Mouse (Mus musculus): ENCODE results near the gene Gm12695. TPM values are rescaled to one million over a fixed set of nuclear protein-coding genes. Genes with fewer than 3 reads are reported as not detected.

Gm12695 gene
- polyA plus RNA-seq, 1 experiment: not detected

GRCm38 (mm10) chr4:96789905-96790304 is 4.9 kb upstream of the Gm12695 start:
- H3K27ac ChIP-seq (ENCODE audit: insufficient read depth, low read length): no peak overlapping the region
- no peaks in the 10 kb centered on the region for H3K36me3 ChIP-seq (ENCODE audit: control insufficient read depth, insufficient read depth, low read length)
- no peaks in the 10 kb centered on the region for H3K4me1 ChIP-seq (ENCODE audit: control insufficient read depth, insufficient read depth, insufficient read length)
- DNase-seq (ENCODE audit: low read depth in 1 of 2, low spot score in 2 of 2): no peak
- TF ChIP-seq CTCF (IDR thresholded peaks at IDR 0.05; ENCODE audit: extremely low read depth, insufficient read depth, insufficient read length, insufficient replicate concordance) (no peak), POLR2A (IDR thresholded peaks at IDR 0.05; ENCODE audit: low read depth, low read length) (no peak)
- 61% methylated on average over 3 of the region's 3 CpGs for WGBS
- no peak overlapping the region for H3K4me3 ChIP-seq (ENCODE audit: extremely low read depth, insufficient read depth, insufficient read length)
- H3K27me3 ChIP-seq (ENCODE audit: control insufficient read depth, insufficient read depth, low read length): no peaks in the 10 kb centered on the region

GRCm38 (mm10) chr4:96786610-96787009 is 1.6 kb upstream of the Gm12695 start:
- Histone ChIP-seq H3K4me3 (ENCODE audit: extremely low read depth, insufficient read depth, insufficient read length) (no peak overlapping the region), H3K36me3 (ENCODE audit: control insufficient read depth, insufficient read depth, low read length) (no peaks in the 10 kb centered on the region), H3K27me3 (ENCODE audit: control insufficient read depth, insufficient read depth, low read length) (no peaks in the 10 kb centered on the region), H3K27ac (ENCODE audit: insufficient read depth, low read length) (no peak overlapping the region), H3K4me1 (ENCODE audit: control insufficient read depth, insufficient read depth, insufficient read length) (no peaks in the 10 kb centered on the region)
- no peak for TF ChIP-seq CTCF (IDR thresholded peaks at IDR 0.05; ENCODE audit: extremely low read depth, insufficient read depth, insufficient read length, insufficient replicate concordance)
- no peak for TF ChIP-seq POLR2A (IDR thresholded peaks at IDR 0.05; ENCODE audit: low read depth, low read length)
- no peak for DNase-seq (ENCODE audit: low read depth in 1 of 2, low spot score in 2 of 2)
- WGBS: 23% methylated on average over 7 of the region's 7 CpGs

GRCm38 (mm10) chr4:96772966-96773566 is 11.9 kb downstream of the Gm12695 start:
- no peak for DNase-seq (ENCODE audit: low read depth in 1 of 2, low spot score in 2 of 2)
- TF ChIP-seq CTCF (IDR thresholded peaks at IDR 0.05; ENCODE audit: extremely low read depth, insufficient read depth, insufficient read length, insufficient replicate concordance) (no peak), POLR2A (IDR thresholded peaks at IDR 0.05; ENCODE audit: low read depth, low read length) (no peak)
- H3K4me1 ChIP-seq (ENCODE audit: control insufficient read depth, insufficient read depth, insufficient read length): no peaks in the 10 kb centered on the region
- no peaks in the 10 kb centered on the region for H3K27me3 ChIP-seq (ENCODE audit: control insufficient read depth, insufficient read depth, low read length)
- H3K4me3 ChIP-seq (ENCODE audit: extremely low read depth, insufficient read depth, insufficient read length): no peak overlapping the region
- 82% methylated on average over 3 of the region's 3 CpGs for WGBS
- no peak overlapping the region for H3K27ac ChIP-seq (ENCODE audit: insufficient read depth, low read length)
- no peaks in the 10 kb centered on the region for H3K36me3 ChIP-seq (ENCODE audit: control insufficient read depth, insufficient read depth, low read length)

GRCm38 (mm10) chr4:96766396-96766998 is 18.5 kb downstream of the Gm12695 start:
- WGBS: 58% methylated on average over 2 of the region's 2 CpGs
- H3K27me3 ChIP-seq (ENCODE audit: control insufficient read depth, insufficient read depth, low read length): no peaks in the 10 kb centered on the region
- DNase-seq (ENCODE audit: low read depth in 1 of 2, low spot score in 2 of 2): no peak
- H3K27ac ChIP-seq (ENCODE audit: insufficient read depth, low read length): no peak overlapping the region
- no peak overlapping the region for H3K4me3 ChIP-seq (ENCODE audit: extremely low read depth, insufficient read depth, insufficient read length)
- TF ChIP-seq POLR2A (IDR thresholded peaks at IDR 0.05; ENCODE audit: low read depth, low read length): no peak
- no peak for TF ChIP-seq CTCF (IDR thresholded peaks at IDR 0.05; ENCODE audit: extremely low read depth, insufficient read depth, insufficient read length, insufficient replicate concordance)
- H3K36me3 ChIP-seq (ENCODE audit: control insufficient read depth, insufficient read depth, low read length): no peaks in the 10 kb centered on the region
- no peaks in the 10 kb centered on the region for H3K4me1 ChIP-seq (ENCODE audit: control insufficient read depth, insufficient read depth, insufficient read length)

GRCm38 (mm10) chr4:96751953-96752352 is 33.0 kb downstream of the Gm12695 start:
- 21% methylated on average over 1 of the region's 1 CpGs for WGBS
- TF ChIP-seq POLR2A (IDR thresholded peaks at IDR 0.05; ENCODE audit: low read depth, low read length) (no peak), CTCF (IDR thresholded peaks at IDR 0.05; ENCODE audit: extremely low read depth, insufficient read depth, insufficient read length, insufficient replicate concordance) (no peak)

GRCm38 (mm10) chr4:96740472-96740871 is 44.5 kb downstream of the Gm12695 start:
- WGBS: 86% methylated on average over 3 of the region's 3 CpGs

More at GRCm38 (mm10) chr4:96751953-96752352, 33.0 kb downstream of the Gm12695 start:
- no peaks in the 10 kb centered on the region for H3K36me3 ChIP-seq (ENCODE audit: control insufficient read depth, insufficient read depth, low read length)
- H3K4me1 ChIP-seq (ENCODE audit: control insufficient read depth, insufficient read depth, insufficient read length): no peaks in the 10 kb centered on the region
- no peaks in the 10 kb centered on the region for H3K27me3 ChIP-seq (ENCODE audit: control insufficient read depth, insufficient read depth, low read length)
- no peak overlapping the region for H3K4me3 ChIP-seq (ENCODE audit: extremely low read depth, insufficient read depth, insufficient read length)
- no peak for DNase-seq (ENCODE audit: low read depth in 1 of 2, low spot score in 2 of 2)
- H3K27ac ChIP-seq (ENCODE audit: insufficient read depth, low read length): no peak overlapping the region

GRCm38 (mm10) chr4:96729256-96729655 is 55.7 kb downstream of the Gm12695 start:
- WGBS: 73% methylated on average over 4 of the region's 4 CpGs
- Histone ChIP-seq H3K27ac (ENCODE audit: insufficient read depth, low read length) (no peak overlapping the region), H3K4me3 (ENCODE audit: extremely low read depth, insufficient read depth, insufficient read length) (no peak overlapping the region), H3K36me3 (ENCODE audit: control insufficient read depth, insufficient read depth, low read length) (no peaks in the 10 kb centered on the region), H3K27me3 (ENCODE audit: control insufficient read depth, insufficient read depth, low read length) (no peaks in the 10 kb centered on the region), H3K4me1 (ENCODE audit: control insufficient read depth, insufficient read depth, insufficient read length) (no peaks in the 10 kb centered on the region)
- no peak for DNase-seq (ENCODE audit: low read depth in 1 of 2, low spot score in 2 of 2)
- TF ChIP-seq POLR2A (IDR thresholded peaks at IDR 0.05; ENCODE audit: low read depth, low read length) (no peak), CTCF (IDR thresholded peaks at IDR 0.05; ENCODE audit: extremely low read depth, insufficient read depth, insufficient read length, insufficient replicate concordance) (no peak)

More at GRCm38 (mm10) chr4:96740472-96740871, 44.5 kb downstream of the Gm12695 start:
- Histone ChIP-seq H3K4me1 (ENCODE audit: control insufficient read depth, insufficient read depth, insufficient read length) (no peaks in the 10 kb centered on the region), H3K27ac (ENCODE audit: insufficient read depth, low read length) (no peak overlapping the region), H3K4me3 (ENCODE audit: extremely low read depth, insufficient read depth, insufficient read length) (no peak overlapping the region), H3K36me3 (ENCODE audit: control insufficient read depth, insufficient read depth, low read length) (no peaks in the 10 kb centered on the region), H3K27me3 (ENCODE audit: control insufficient read depth, insufficient read depth, low read length) (no peaks in the 10 kb centered on the region)
- no peak for TF ChIP-seq CTCF (IDR thresholded peaks at IDR 0.05; ENCODE audit: extremely low read depth, insufficient read depth, insufficient read length, insufficient replicate concordance)
- no peak for DNase-seq (ENCODE audit: low read depth in 1 of 2, low spot score in 2 of 2)

Data from spleen, adult 2 months (tissue).